Mouse (Mus musculus): ENCODE results near the gene Rptor.

The Rptor gene

GRCm38 (mm10) chr11:119821514-119821913 is 218.8 kb downstream of the Rptor start:
- DNase-seq, result peak; percentile 41 to 73

DNA sequence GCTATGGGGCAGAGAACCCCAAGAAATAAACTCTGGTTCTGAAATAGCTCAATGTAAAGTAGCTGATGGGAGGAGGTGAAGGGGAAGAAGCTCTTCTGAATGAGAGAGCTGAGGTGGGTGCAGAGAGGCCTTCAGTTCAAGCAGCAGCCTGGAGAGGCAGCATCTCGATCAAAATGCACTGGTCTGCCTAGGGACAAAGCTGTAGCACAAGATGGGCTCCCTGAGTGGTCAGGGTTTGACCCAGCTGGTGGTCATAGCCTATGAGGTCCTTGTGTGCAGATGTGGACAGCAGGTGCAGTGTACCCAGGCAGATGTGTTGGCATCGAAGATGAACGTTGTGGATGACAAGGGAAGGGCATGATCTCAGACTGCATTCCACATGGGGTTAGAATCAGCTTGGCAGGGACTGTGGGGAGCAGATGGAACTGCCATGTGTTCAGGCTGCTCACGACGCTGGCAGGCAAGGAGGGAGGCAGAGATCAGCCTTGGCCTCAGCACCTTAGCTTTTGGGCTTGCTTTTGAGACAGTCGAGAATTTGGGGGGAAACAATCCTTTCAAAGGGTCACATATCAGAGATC is 221.5 kb downstream of the Rptor start:
- no peak for DNase-seq

- DNase-seq, result no peak
Observed at GRCm38 (mm10) chr11:119825783-119826182, 223.1 kb downstream of the Rptor start.

GRCm38 (mm10) chr11:119826239-119826638 is 223.5 kb downstream of the Rptor start:
- DNase-seq, result no peak

DNA sequence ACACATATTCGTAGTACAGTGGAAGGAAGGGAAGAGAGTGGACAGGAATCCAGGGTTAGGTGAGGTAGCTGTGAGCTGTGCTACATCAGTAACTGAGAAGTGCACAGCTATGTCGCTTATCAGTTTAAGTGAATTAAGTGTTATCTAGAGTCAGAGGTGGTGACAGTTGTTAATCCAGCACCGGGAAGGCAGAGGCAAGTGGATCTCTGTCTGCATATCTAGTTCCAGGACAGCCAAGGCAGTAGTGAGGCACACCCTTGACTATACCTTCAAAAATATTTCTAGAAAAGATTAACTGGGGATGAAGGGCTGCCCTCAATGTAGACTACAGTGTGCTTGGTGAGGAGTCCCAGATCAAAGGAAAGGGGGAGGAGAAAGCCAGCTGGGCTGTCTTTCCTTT is 226.4 kb downstream of the Rptor start:
- DNase-seq, result no peak

DNA sequence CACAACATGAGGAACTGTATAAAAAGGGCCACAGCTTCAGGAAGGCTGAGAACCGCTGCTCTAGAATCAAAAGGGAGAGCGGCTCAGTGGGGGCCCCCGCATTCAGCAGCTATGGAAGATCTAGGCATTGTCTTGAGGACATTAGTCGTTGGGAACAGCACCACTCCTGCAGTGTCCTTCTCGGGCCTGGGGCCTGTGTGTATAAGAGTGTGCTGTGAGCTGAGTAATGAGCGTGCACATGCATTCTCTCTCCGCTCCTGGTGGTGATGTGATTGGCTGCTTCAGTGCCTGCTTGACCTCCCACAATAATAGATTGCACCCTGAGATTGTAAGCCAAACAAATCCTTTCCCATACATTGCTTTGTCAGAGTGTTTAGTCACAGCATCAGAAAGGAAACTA is 229.0 kb downstream of the Rptor start:
- DNase-seq, result no peak

DNA sequence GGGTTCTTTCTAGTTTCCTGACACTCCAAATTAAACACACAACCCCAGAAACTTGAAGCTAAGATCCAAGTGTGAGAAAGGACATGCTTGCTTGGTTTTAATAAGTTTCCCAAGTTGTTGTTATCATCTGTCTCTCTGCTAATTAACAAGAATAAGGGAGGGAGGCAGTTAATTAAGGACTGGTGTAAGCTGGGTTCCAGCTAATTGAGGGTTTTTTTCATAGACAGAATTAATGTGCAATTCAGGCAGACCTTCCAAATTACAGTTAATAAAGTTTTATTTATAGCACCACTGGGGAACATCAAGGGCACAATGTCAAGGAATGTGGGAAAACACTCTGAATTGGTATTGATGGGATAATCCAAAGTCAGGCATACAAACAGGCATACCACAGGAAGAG is 230.6 kb downstream of the Rptor start:
- no peak for DNase-seq

- no peak for DNase-seq
Observed at GRCm38 (mm10) chr11:119833877-119834804, 231.4 kb downstream of the Rptor start.

DNA sequence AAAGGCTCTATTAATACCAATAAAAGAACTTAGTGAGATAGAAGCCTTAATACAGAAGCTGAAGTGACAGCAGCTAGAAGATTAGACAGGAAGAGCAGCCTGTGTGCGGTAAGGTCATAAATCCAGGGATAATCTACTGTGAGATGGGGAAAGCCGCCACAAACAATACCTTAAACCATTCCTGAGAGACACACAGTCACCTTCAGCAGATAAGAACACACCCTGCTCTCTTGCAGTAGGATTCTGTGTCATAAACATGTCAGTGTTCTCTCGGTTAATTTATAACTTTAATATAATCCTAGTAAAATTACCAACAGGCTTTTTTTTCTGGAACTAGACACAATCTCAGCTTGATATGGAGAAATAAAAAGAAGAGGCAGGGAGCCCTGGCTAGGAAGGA is 233.6 kb downstream of the Rptor start:
- DNase-seq, result no peak

DNA sequence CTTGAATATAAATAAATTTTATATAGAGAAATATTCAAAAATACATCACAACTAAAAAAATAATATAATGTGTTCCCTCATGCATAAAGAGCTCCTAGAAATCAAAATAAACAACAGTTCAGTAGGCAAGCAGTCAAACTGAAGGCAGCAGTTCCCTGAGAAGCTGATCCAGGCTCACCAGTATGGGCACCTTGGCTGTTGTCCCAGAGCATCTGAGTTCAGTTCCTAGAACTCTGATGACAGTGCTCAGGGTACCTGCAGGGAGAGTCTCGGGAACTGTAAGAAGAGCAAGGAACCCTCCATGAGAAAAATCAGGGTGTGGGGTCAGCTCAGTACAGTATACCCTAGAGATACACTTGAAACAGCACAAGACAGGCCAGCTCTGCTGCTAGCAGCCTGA is 235.1 kb downstream of the Rptor start:
- DNase-seq, result no peak

- no peak for DNase-seq
Observed at GRCm38 (mm10) chr11:119839411-119840342, 237.0 kb downstream of the Rptor start.

DNA sequence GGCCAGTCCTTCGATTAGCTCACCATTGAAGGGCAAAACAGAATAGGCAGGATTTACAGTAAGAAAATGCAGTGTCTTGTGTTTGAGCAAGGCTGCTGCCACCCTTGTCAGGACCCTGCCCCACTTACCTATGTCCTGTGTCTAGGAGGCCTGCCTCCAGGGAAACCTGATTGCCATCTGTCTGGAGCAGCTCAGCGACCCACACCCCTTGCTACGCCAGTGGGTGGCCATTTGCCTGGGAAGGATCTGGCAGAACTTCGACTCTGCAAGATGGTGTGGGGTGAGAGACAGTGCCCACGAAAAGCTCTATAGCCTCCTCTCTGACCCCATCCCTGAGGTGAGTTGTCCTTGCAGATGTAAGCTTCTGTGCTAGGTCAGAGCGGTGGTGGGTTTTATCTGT is 243.9 kb downstream of the Rptor start:
- DNase-seq, result no peak

- no peak for DNase-seq
Observed at GRCm38 (mm10) chr11:119847076-119847475, 244.4 kb downstream of the Rptor start.

- DNase-seq, result no peak
Observed at GRCm38 (mm10) chr11:119847569-119847968, 244.9 kb downstream of the Rptor start.

DNA sequence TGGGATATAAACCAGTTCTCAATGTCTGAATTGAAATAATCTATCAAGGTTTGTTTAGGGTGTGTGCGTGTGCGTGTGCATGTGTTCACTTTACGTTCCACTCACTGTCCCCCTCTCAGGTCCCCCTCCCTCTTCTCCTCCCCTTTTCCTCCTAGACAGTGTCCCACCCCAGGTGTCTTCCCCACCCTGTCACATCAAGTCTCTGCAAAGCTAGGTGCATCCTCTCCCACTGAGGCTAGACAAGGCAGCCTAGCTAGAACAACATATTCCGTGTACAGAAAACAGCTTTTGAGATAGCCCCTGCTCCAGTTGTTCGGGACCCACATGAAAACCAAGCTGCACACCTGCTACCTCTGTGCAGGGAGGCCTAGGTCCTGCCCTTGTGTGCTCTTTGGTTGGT is 245.5 kb downstream of the Rptor start:
- no peak for DNase-seq

DNA sequence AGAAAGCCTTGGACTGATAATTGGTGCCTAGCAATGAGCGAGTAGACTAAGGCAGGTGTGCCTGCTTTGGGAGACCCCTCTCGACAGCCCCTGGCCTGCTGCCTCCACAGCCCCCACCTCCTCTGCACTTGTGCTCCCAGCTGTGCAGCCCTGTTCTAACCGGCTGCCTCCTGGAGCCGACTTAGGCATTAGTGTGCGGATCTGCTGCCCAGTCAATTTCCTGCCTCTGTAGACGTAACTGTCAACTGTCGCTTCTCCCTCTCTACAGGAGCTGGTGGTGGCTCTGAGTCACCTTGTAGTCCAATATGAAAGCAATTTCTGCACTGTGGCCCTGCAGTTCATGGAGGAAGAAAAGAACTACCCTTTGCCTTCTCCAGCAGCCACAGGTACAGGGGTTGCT is 253.3 kb downstream of the Rptor start:
- no peak for DNase-seq

GRCm38 (mm10) chr11:119862523-119863299 is 260.0 kb downstream of the Rptor start:
- DNase-seq, result no peak

GRCm38 (mm10) chr11:119863421-119863821 is 260.7 kb downstream of the Rptor start:
- peak in 1 of 2 experiments; percentile 31 for DNase-seq

DNA sequence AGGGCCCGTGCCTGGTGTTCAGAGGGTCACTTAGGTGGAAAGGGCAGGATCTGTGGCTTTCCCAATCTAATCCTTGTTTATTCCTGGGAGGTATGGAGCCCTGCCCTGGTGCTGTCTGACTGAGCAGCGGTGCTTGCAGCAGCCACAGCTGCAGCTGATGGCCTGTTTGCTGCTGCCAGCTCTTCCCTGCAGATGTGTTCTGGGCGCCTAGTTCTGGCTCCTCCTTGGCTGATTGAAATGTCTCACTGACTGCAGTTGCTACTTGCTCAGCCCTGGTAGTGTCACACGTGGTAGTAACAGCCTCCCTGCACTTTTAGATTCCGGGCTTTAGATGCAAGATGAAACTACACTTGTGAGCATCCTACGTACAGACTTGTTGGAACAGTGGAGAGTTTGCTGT is 264.1 kb downstream of the Rptor start:
- DNase-seq, result no peak

- no peak for DNase-seq
Observed at GRCm38 (mm10) chr11:119868138-119868537, 265.4 kb downstream of the Rptor start.

DNA sequence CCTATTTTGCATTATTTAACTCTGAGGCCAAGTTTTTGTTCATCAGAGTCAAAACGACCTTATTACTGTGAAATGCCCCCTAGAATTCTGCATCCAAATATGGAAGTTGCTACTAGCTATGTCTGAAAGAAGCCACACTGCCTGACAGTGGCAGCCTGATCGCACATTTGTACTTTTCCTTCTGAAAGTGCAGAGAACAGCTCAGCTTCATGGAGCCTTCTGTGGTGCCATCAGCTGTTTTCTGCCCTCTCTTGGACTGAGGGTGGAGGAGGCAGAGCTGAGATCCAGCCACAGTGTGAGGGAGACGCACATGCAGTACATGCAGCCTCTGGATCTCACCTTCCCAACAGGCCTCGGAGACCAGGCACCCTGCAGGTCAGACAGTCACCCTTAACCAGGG is 265.9 kb downstream of the Rptor start:
- no peak for DNase-seq

DNA sequence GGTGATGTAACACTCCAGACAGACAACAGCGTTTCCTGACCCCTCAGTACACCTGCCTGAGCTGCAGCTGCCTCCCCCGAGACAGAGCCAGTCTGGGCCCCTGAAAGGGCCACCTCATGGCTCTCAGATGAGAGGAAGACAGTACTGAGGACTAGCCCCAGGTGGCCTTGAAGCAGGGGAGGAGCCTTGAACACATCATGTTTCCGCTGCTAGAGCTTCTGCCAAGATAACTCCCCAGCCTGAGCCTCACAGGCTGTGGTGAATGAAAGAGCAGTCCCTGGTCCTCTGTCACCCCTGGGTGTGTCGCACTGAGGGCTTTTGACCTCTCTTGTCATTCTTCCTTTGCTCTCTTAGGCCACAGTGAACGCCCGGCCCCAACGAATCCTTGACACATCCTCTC is 268.4 kb downstream of the Rptor start:
- DNase-seq, result no peak

All from kidney, postnatal 25 days (tissue).